Mouse (Mus musculus): ENCODE data around the gene Kitl. TPM values are rescaled to one million over a fixed set of nuclear protein-coding genes. Genes with fewer than 3 reads are reported as not detected.
A peak's percentile ranks its signal among the peaks of the same experiment; 100 is the strongest.

The Kitl gene
- total RNA-seq (2014; rRNA removed) (76.6 and 110 TPM in 2 replicates), polyA plus RNA-seq (2015; fragmentation: Nextera tagmentation; extraction: Ambion mirVana) (45.0 and 81.6 TPM in 2 replicates)

- H3K4me1 ChIP-seq (ENCODE audit: insufficient read depth): peaks cover 18% of the 10 kb centered on the region; the same call in 1 of the 2 replicates
- H3K36me3 ChIP-seq (ENCODE audit: insufficient read depth): no peaks in the 10 kb centered on the region
- peak within 1 kb of the TSS; percentile 29 for H3K27ac ChIP-seq (ENCODE audit: low read depth, low read length)
- peak within 1 kb of the TSS; percentile 50 for H3K9ac ChIP-seq
- ATAC-seq (peak; percentile 76), DNase-seq (peak; percentile 76)
- TF ChIP-seq CTCF (IDR thresholded peaks at IDR 0.05; ENCODE audit: low read depth): 0 out of 2 replicates have a peak, but pooled peaks have one; percentile 2
- no peaks in the 10 kb centered on the region for H3K9me3 ChIP-seq (ENCODE audit: low read length)
- peak within 1 kb of the TSS; percentile 94 for H3K4me2 ChIP-seq (ENCODE audit: low read depth)
- no peaks in the 10 kb centered on the region for H3K27me3 ChIP-seq (ENCODE audit: insufficient read depth, low read length)
- peak within 1 kb of the TSS; percentile 77 for H3K4me3 ChIP-seq (ENCODE audit: low read depth, low read length)
- WGBS: 3% methylated on average over 70 of the region's 70 CpGs
These were observed at the start of gene Kitl for GRCm38 (mm10) chr10:100015370-100016325. Gene Kitl (plus strand): TSS chr10:100015630.

GRCm38 (mm10) chr10:99972866-99973265 is 42.6 kb upstream of the Kitl start:
- 70% methylated on average over 8 of the region's 8 CpGs for WGBS

GRCm38 (mm10) chr10:99980096-99980495 is 35.3 kb upstream of the Kitl start:
- Histone ChIP-seq H3K9me3 (ENCODE audit: low read length) (no peaks in the 10 kb centered on the region), H3K27me3 (ENCODE audit: insufficient read depth, low read length) (no peaks in the 10 kb centered on the region), H3K4me2 (ENCODE audit: low read depth) (no peak overlapping the region), H3K4me3 (ENCODE audit: low read depth, low read length) (no peak overlapping the region), H3K9ac (no peak overlapping the region), H3K36me3 (ENCODE audit: insufficient read depth) (no peaks in the 10 kb centered on the region), H3K4me1 (ENCODE audit: insufficient read depth) (no peaks in the 10 kb centered on the region), H3K27ac (ENCODE audit: low read depth, low read length) (no peak overlapping the region)
- ATAC-seq (no peak), DNase-seq (no peak)
- 71% methylated on average over 3 of the region's 3 CpGs for WGBS
- TF ChIP-seq CTCF (IDR thresholded peaks at IDR 0.05; ENCODE audit: low read depth): no peak

More at GRCm38 (mm10) chr10:99972866-99973265, 42.6 kb upstream of the Kitl start:
- no peak overlapping the region for H3K4me3 ChIP-seq (ENCODE audit: low read depth, low read length)
- H3K36me3 ChIP-seq (ENCODE audit: insufficient read depth): no peaks in the 10 kb centered on the region
- no peaks in the 10 kb centered on the region for H3K4me1 ChIP-seq (ENCODE audit: insufficient read depth)
- ATAC-seq (no peak), DNase-seq (no peak)
- no peak for TF ChIP-seq CTCF (IDR thresholded peaks at IDR 0.05; ENCODE audit: low read depth)
- no peak overlapping the region for H3K4me2 ChIP-seq (ENCODE audit: low read depth)
- no peak overlapping the region for H3K9ac ChIP-seq
- H3K27ac ChIP-seq (ENCODE audit: low read depth, low read length): no peak overlapping the region
- no peaks in the 10 kb centered on the region for H3K27me3 ChIP-seq (ENCODE audit: insufficient read depth, low read length)
- H3K9me3 ChIP-seq (ENCODE audit: low read length): no peaks in the 10 kb centered on the region

- Histone ChIP-seq H3K4me2 (ENCODE audit: low read depth) (no peak overlapping the region), H3K27me3 (ENCODE audit: insufficient read depth, low read length) (no peaks in the 10 kb centered on the region), H3K4me1 (ENCODE audit: insufficient read depth) (no peaks in the 10 kb centered on the region), H3K4me3 (ENCODE audit: low read depth, low read length) (no peak overlapping the region), H3K9ac (no peak overlapping the region), H3K36me3 (ENCODE audit: insufficient read depth) (no peaks in the 10 kb centered on the region), H3K27ac (ENCODE audit: low read depth, low read length) (no peak overlapping the region), H3K9me3 (ENCODE audit: low read length) (no peaks in the 10 kb centered on the region)
- WGBS: 95% methylated on average over 2 of the region's 2 CpGs
- DNase-seq (no peak), ATAC-seq (no peak)
- no peak for TF ChIP-seq CTCF (IDR thresholded peaks at IDR 0.05; ENCODE audit: low read depth)
These were observed 34.5 kb upstream of the Kitl start for GRCm38 (mm10) chr10:99980916-99981315.

- Histone ChIP-seq H3K36me3 (ENCODE audit: insufficient read depth) (no peaks in the 10 kb centered on the region), H3K9me3 (ENCODE audit: low read length) (no peaks in the 10 kb centered on the region), H3K4me3 (ENCODE audit: low read depth, low read length) (no peak overlapping the region), H3K27ac (ENCODE audit: low read depth, low read length) (no peak overlapping the region), H3K4me2 (ENCODE audit: low read depth) (no peak overlapping the region), H3K27me3 (ENCODE audit: insufficient read depth, low read length) (no peaks in the 10 kb centered on the region), H3K4me1 (ENCODE audit: insufficient read depth) (no peaks in the 10 kb centered on the region), H3K9ac (no peak overlapping the region)
- no peak for ATAC-seq
- TF ChIP-seq CTCF (IDR thresholded peaks at IDR 0.05; ENCODE audit: low read depth): no peak
- 88% methylated on average over 5 of the region's 5 CpGs for WGBS
- DNase-seq: no peak
These were observed 33.5 kb upstream of the Kitl start for GRCm38 (mm10) chr10:99981887-99982286.

- WGBS: 84% methylated on average over 8 of the region's 8 CpGs
- H3K27me3 ChIP-seq (ENCODE audit: insufficient read depth, low read length): no peaks in the 10 kb centered on the region
- no peak overlapping the region for H3K4me2 ChIP-seq (ENCODE audit: low read depth)
- H3K4me1 ChIP-seq (ENCODE audit: insufficient read depth): no peaks in the 10 kb centered on the region
- no peak overlapping the region for H3K27ac ChIP-seq (ENCODE audit: low read depth, low read length)
- TF ChIP-seq CTCF (IDR thresholded peaks at IDR 0.05; ENCODE audit: low read depth): no peak
- DNase-seq (no peak), ATAC-seq (no peak)
- H3K4me3 ChIP-seq (ENCODE audit: low read depth, low read length): no peak overlapping the region
- no peak overlapping the region for H3K9ac ChIP-seq
- no peaks in the 10 kb centered on the region for H3K36me3 ChIP-seq (ENCODE audit: insufficient read depth)
- H3K9me3 ChIP-seq (ENCODE audit: low read length): no peaks in the 10 kb centered on the region
These were observed 28.7 kb upstream of the Kitl start for GRCm38 (mm10) chr10:99986745-99987144.

- H3K36me3 ChIP-seq (ENCODE audit: insufficient read depth): no peaks in the 10 kb centered on the region
These were observed 25.7 kb upstream of the Kitl start for GRCm38 (mm10) chr10:99989758-99990157.

More at GRCm38 (mm10) chr10:99989758-99990157, 25.7 kb upstream of the Kitl start:
- Histone ChIP-seq H3K27me3 (ENCODE audit: insufficient read depth, low read length) (no peaks in the 10 kb centered on the region), H3K4me1 (ENCODE audit: insufficient read depth) (no peaks in the 10 kb centered on the region), H3K9ac (no peak overlapping the region), H3K4me3 (ENCODE audit: low read depth, low read length) (no peak overlapping the region), H3K4me2 (ENCODE audit: low read depth) (no peak overlapping the region), H3K27ac (ENCODE audit: low read depth, low read length) (no peak overlapping the region), H3K9me3 (ENCODE audit: low read length) (no peaks in the 10 kb centered on the region)
- ATAC-seq (no peak), DNase-seq (no peak)
- no peak for TF ChIP-seq CTCF (IDR thresholded peaks at IDR 0.05; ENCODE audit: low read depth)
